Mouse (Mus musculus): ENCODE results near the gene Letmd1. TPM values are rescaled to one million over a fixed set of nuclear protein-coding genes. Genes with fewer than 3 reads are reported as not detected.

Letmd1 gene
- total and polyA plus RNA-seq, 3 experiments, result 13.0 to 32.3 (median 13.1) TPM

DNA sequence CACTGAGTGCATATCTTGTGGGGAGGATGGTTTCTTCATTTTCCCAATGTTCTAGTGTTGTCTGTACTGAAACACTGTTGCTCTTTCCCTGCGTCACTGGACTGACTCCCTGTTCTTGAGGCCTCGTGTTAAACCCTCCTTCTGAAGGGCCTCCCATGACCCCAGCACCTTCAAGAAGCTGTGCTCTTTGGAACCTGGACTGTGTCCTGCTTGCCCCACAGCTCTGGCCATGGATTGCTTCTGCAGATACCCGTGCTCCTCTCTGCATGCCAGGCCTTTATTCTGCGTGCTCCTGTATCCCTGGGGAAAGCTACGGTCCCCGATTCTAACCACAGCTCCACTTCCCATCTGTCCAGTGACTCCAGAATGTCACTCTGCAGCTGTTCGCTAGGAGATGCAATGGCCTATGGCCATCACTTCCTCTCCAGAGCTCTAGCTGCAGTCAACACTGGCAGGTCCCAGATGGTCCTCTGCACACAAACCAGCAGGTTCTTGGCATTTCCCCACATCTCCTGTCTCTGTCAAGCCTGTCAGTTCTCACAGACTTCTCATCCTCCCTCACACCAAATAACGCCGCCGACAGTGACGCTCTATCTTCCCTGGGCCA is 38.8 kb upstream of the Letmd1 start:
- 54% methylated on average over 11 of the region's 11 CpGs for WGBS
- DNase-seq, result no peak

GRCm38 (mm10) chr15:100433234-100433633 is 35.6 kb upstream of the Letmd1 start:
- TF ChIP-seq POLR2A (IDR thresholded peaks at IDR 0.05; ENCODE audit: insufficient read depth, low read depth, low read length), result no peak
- TF ChIP-seq EP300 (IDR thresholded peaks at IDR 0.05; ENCODE audit: insufficient read depth, low read depth, low read length), result no peak
- TF ChIP-seq CTCF (IDR thresholded peaks at IDR 0.05), result no peak
- Histone ChIP-seq H3K4me1 (ENCODE audit: control insufficient read depth, insufficient read depth, low read length) (no peaks in the 10 kb centered on the region), H3K36me3 (ENCODE audit: control insufficient read depth, insufficient read depth, low read length) (no peaks in the 10 kb centered on the region), H3K4me3 (no peak overlapping the region), H3K79me2 (replicated peaks; ENCODE audit: control insufficient read depth, insufficient read depth, low read length) (no peaks in the 10 kb centered on the region), H3K27me3 (ENCODE audit: control insufficient read depth, insufficient read depth, low read length) (no peaks in the 10 kb centered on the region), H3K27ac (no peak overlapping the region), H3K9ac (ENCODE audit: low read depth, low read length) (no peak overlapping the region)
- intact Hi-C loops (cut with DNase I), result no loop called here
- WGBS, result 64% methylated on average over 4 of the region's 4 CpGs
- DNase-seq, result no peak

More for the DNA sequence above, 38.8 kb upstream of the Letmd1 start:
- Histone ChIP-seq H3K79me2 (replicated peaks; ENCODE audit: control insufficient read depth, insufficient read depth, low read length) (no peaks in the 10 kb centered on the region), H3K27ac (no peak overlapping the region), H3K4me1 (ENCODE audit: control insufficient read depth, insufficient read depth, low read length) (no peaks in the 10 kb centered on the region), H3K4me3 (no peak overlapping the region), H3K9ac (ENCODE audit: low read depth, low read length) (no peak overlapping the region), H3K36me3 (ENCODE audit: control insufficient read depth, insufficient read depth, low read length) (no peaks in the 10 kb centered on the region), H3K27me3 (ENCODE audit: control insufficient read depth, insufficient read depth, low read length) (no peaks in the 10 kb centered on the region)
- TF ChIP-seq EP300 (IDR thresholded peaks at IDR 0.05; ENCODE audit: insufficient read depth, low read depth, low read length) (no peak), CTCF (IDR thresholded peaks at IDR 0.05) (no peak)
- intact Hi-C loops (cut with DNase I), result no loop called here

DNA sequence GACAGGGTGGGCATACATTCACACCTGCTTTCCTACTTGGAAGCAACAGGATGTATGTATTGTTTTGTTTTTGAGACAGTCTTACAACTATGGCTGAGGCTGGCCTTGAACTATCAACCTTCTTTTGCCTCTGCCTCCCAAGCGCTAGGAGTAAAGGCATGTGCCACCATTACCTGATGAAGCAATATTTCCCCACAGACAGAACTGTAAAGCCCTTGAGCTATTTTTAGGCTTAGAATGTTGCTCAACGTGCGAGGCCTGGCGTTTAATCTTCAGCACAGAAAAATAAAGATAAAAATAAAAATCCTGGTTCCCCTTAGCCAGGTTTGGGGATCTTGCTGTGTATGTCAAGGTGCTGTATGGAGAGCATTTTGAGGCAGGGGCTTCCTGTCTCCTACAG is 32.7 kb upstream of the Letmd1 start:
- Histone ChIP-seq H3K4me3 (no peak overlapping the region), H3K27ac (no peak overlapping the region), H3K9ac (ENCODE audit: low read depth, low read length) (no peak overlapping the region), H3K4me1 (ENCODE audit: control insufficient read depth, insufficient read depth, low read length) (no peaks in the 10 kb centered on the region), H3K36me3 (ENCODE audit: control insufficient read depth, insufficient read depth, low read length) (no peaks in the 10 kb centered on the region), H3K79me2 (replicated peaks; ENCODE audit: control insufficient read depth, insufficient read depth, low read length) (no peaks in the 10 kb centered on the region), H3K27me3 (ENCODE audit: control insufficient read depth, insufficient read depth, low read length) (no peaks in the 10 kb centered on the region)
- no peak for TF ChIP-seq CTCF (IDR thresholded peaks at IDR 0.05)
- WGBS, result 41% methylated on average over 4 of the region's 4 CpGs
- intact Hi-C loops (cut with DNase I), result no loop called here
- DNase-seq, result no peak

DNA sequence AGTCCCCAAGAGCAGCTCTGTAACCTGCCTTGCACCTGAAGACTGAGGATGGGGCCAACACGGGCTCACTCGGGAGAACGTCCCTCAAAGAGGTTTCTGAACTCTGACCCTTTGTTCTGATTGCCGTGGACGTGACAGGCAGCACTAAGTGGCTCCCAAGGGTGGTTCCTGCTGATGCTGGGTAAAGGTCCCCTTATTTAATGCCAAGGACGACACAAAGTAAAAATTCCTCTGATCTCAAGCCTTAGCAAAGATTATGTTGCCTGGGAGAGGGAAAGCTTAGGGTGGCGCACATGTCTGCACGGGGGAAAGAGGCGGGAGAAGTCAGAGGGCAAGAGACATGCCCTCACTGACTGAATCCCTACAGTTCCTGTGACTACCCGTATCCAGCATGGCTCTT is 32.3 kb upstream of the Letmd1 start:
- no peaks in the 10 kb centered on the region for H3K27me3 ChIP-seq (ENCODE audit: control insufficient read depth, insufficient read depth, low read length)
- H3K9ac ChIP-seq (ENCODE audit: low read depth, low read length), result no peak overlapping the region
- H3K79me2 ChIP-seq (replicated peaks; ENCODE audit: control insufficient read depth, insufficient read depth, low read length), result no peaks in the 10 kb centered on the region
- TF ChIP-seq EP300 (IDR thresholded peaks at IDR 0.05; ENCODE audit: insufficient read depth, low read depth, low read length), result no peak
- TF ChIP-seq POLR2A (IDR thresholded peaks at IDR 0.05; ENCODE audit: insufficient read depth, low read depth, low read length), result no peak
- no peak for TF ChIP-seq CTCF (IDR thresholded peaks at IDR 0.05)
- 64% methylated on average over 10 of the region's 10 CpGs for WGBS
- DNase-seq, result no peak
- intact Hi-C loops (cut with DNase I), result no loop called here
- no peaks in the 10 kb centered on the region for H3K36me3 ChIP-seq (ENCODE audit: control insufficient read depth, insufficient read depth, low read length)
- H3K4me3 ChIP-seq, result no peak overlapping the region
- no peaks in the 10 kb centered on the region for H3K4me1 ChIP-seq (ENCODE audit: control insufficient read depth, insufficient read depth, low read length)
- no peak overlapping the region for H3K27ac ChIP-seq

DNA sequence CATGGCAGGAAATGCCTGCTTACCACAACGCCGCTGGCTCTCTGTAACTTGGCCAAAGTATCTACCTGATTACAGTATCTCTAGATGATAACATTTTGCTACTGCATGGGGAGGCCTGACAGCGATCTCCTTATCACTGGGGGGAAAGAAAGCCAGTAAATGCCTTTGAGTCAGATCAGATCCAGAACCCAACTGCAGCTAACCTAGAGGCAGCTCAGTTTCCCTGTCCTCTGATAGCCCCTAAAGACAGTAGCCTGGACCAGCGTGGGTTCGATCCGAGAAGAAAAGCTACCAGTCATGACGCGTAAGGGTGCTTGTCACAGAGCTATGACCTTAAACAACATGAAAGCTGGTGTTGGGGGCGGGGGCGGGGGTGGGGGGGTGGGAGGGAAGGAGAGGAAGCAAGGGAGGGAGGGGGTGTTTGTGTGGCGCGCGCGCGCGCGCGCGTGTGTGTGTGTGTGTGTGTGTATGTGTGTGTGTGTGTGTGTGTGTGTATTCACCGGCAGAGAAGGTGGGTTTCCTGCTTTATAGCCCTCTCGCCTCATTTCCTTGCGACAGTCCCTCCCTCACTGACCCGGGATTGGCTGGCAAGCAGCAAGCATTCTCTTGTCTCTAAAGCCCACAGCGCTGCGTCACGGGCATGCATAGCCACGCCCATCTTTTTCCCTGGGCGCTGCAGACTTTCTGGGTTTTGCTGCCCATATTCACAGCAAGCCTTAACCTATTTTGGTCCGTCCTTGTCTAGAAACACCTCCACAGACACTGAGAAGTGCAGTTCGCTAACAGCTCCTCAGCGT is 25.5 kb upstream of the Letmd1 start:
- no peaks in the 10 kb centered on the region for H3K36me3 ChIP-seq (ENCODE audit: control insufficient read depth, insufficient read depth, low read length)
- intact Hi-C loops (cut with DNase I), result loop anchor here (1.0 kb wide), 1 partner anchor 20 kb away; no protein-coding TSS in a partner anchor
- peak overlapping the region; percentile 45 for H3K4me3 ChIP-seq
- peak overlapping the region; percentile 76 for H3K9ac ChIP-seq (ENCODE audit: low read depth, low read length)
- H3K4me1 ChIP-seq (ENCODE audit: control insufficient read depth, insufficient read depth, low read length), result peaks cover 5% of the 10 kb centered on the region
- TF ChIP-seq POLR2A (IDR thresholded peaks at IDR 0.05; ENCODE audit: insufficient read depth, low read depth, low read length), result peak; percentile 77
- no peak for TF ChIP-seq CTCF (IDR thresholded peaks at IDR 0.05)
- 0 out of 2 replicates have a peak, but pooled peaks have one; percentile 17 for TF ChIP-seq EP300 (IDR thresholded peaks at IDR 0.05; ENCODE audit: insufficient read depth, low read depth, low read length)
- DNase-seq, result peak; percentile 81 to 89
- 1% methylated on average over 30 of the region's 31 CpGs for WGBS
- H3K79me2 ChIP-seq (replicated peaks; ENCODE audit: control insufficient read depth, insufficient read depth, low read length), result no peaks in the 10 kb centered on the region
- H3K27ac ChIP-seq, result peak overlapping the region; percentile 75
- H3K27me3 ChIP-seq (ENCODE audit: control insufficient read depth, insufficient read depth, low read length), result no peaks in the 10 kb centered on the region

- intact Hi-C loops (cut with DNase I), result no loop called here
Measured at GRCm38 (mm10) chr15:100446887-100447286, 21.9 kb upstream of the Letmd1 start.

More at GRCm38 (mm10) chr15:100446887-100447286, 21.9 kb upstream of the Letmd1 start:
- Histone ChIP-seq H3K4me1 (ENCODE audit: control insufficient read depth, insufficient read depth, low read length) (peaks cover 5% of the 10 kb centered on the region), H3K4me3 (no peak overlapping the region), H3K36me3 (ENCODE audit: control insufficient read depth, insufficient read depth, low read length) (no peaks in the 10 kb centered on the region), H3K27me3 (ENCODE audit: control insufficient read depth, insufficient read depth, low read length) (no peaks in the 10 kb centered on the region), H3K27ac (no peak overlapping the region), H3K9ac (ENCODE audit: low read depth, low read length) (no peak overlapping the region), H3K79me2 (replicated peaks; ENCODE audit: control insufficient read depth, insufficient read depth, low read length) (no peaks in the 10 kb centered on the region)
- no peak for DNase-seq
- WGBS, result 64% methylated on average over 2 of the region's 2 CpGs
- TF ChIP-seq POLR2A (IDR thresholded peaks at IDR 0.05; ENCODE audit: insufficient read depth, low read depth, low read length), result no peak
- no peak for TF ChIP-seq EP300 (IDR thresholded peaks at IDR 0.05; ENCODE audit: insufficient read depth, low read depth, low read length)
- TF ChIP-seq CTCF (IDR thresholded peaks at IDR 0.05), result no peak

All from heart, adult 2 months (tissue).